Mouse (Mus musculus) G1E (cell line): ENCODE data around the gene Kdelr1. TPM values are rescaled to one million over a fixed set of nuclear protein-coding genes. Genes with fewer than 3 reads are reported as not detected.

Experiments used
- ATAC-seq: 2 replicates; pipeline ENCODE4 v1.8.0; 2016; ENCODE audit warnings: mild to moderate bottlenecking; ENCODE audit not compliant: insufficient number of reproducible peaks, poor library complexity, low FRiP score, severe bottlenecking; ENCODE audit errors: extremely low read depth
- DNase-seq: peaks from one replicate; pipeline ENCODE4 v3.0.0; 2012; ENCODE audit warnings: low spot score
- H3K27me3 ChIP-seq: 2 replicates; pipeline ENCODE4 v1.6.1; 2012; ENCODE audit warnings: mild to moderate bottlenecking, low read length, inconsistent platforms; ENCODE audit not compliant: insufficient read depth
- H3K36me3 ChIP-seq: replicated peaks from 2 replicates; pipeline ENCODE3; 2012; ENCODE audit warnings: mild to moderate bottlenecking, inconsistent platforms
- H3K4me1 ChIP-seq: 2 replicates; pipeline ENCODE4 v1.6.1; 2012; ENCODE audit warnings: low read depth, low read length, inconsistent platforms, mixed read lengths; ENCODE audit not compliant: insufficient read depth
- H3K4me3 ChIP-seq: 2 replicates; pipeline ENCODE4 v1.5.1; 2012; ENCODE audit warnings: low read depth, mild to moderate bottlenecking, inconsistent platforms, low read length, moderate library complexity, mixed read lengths
- H3K9me3 ChIP-seq: replicated peaks from 2 replicates; pipeline ENCODE4 v1.6.1; 2012; ENCODE audit warnings: inconsistent platforms
- CTCF ChIP-seq: IDR thresholded peaks from 2 replicates; pipeline ENCODE4 v1.5.1; 2012; ENCODE audit warnings: low read depth, low read length, inconsistent platforms, mixed read lengths
- GATA1 ChIP-seq: IDR thresholded peaks from 2 replicates; pipeline ENCODE4 v1.6.1; 2012; ENCODE audit warnings: borderline replicate concordance, low read length, inconsistent platforms, mixed read lengths
- GATA2 ChIP-seq: IDR thresholded peaks from 2 replicates; pipeline ENCODE4 v1.6.1; 2012; ENCODE audit warnings: low read depth, low read length, inconsistent platforms, borderline replicate concordance
- POLR2AphosphoS5 ChIP-seq: IDR thresholded peaks from 2 replicates; pipeline ENCODE4 v1.6.1; 2012; ENCODE audit warnings: low read depth, low read length, inconsistent platforms; ENCODE audit not compliant: insufficient replicate concordance
- TAL1 ChIP-seq: conservative IDR thresholded peaks from 2 replicates; pipeline ENCODE4 v1.6.1; 2012; ENCODE audit warnings: low read depth, low read length, inconsistent platforms, mixed read lengths
- polyA plus RNA-seq: library from polyadenylated mRNA; stranded (reverse); fragments of >175 nt; gene quantifications from 2 replicates; pipeline ENCODE4 v1.2.3, GENCODE M21; 2012
- total RNA-seq, 2 experiments: library from RNA; stranded (forward) in 1 of 2; stranded (reverse) in 1 of 2; fragments of 200-1000 nt in 1 of 2; fragments of >200 nt in 1 of 2; fragmentation: Nextera tagmentation in 1 of 2; gene quantifications; 2 replicates each; pipeline ENCODE4 v1.2.3; 2014 to 2017

The Kdelr1 gene
- total and polyA plus RNA-seq, 3 experiments, result 55.2 to 209 (median 135) TPM

- H3K36me3 ChIP-seq, result no peaks in the 10 kb centered on the region
- peaks cover 45% of the 10 kb centered on the region for H3K27me3 ChIP-seq
- no peaks in the 10 kb centered on the region for H3K4me1 ChIP-seq
- H3K9me3 ChIP-seq, result no peaks in the 10 kb centered on the region
- TF ChIP-seq GATA2 (no peak), POLR2AphosphoS5 (no peak), TAL1 (no peak), CTCF (no peak), GATA1 (no peak)
- DNase-seq (no peak), ATAC-seq (no peak)
- H3K4me3 ChIP-seq, result no peak overlapping the region
Observed at GRCm38 (mm10) chr7:45856950-45857901, 15.3 kb upstream of the Kdelr1 start.

DNA sequence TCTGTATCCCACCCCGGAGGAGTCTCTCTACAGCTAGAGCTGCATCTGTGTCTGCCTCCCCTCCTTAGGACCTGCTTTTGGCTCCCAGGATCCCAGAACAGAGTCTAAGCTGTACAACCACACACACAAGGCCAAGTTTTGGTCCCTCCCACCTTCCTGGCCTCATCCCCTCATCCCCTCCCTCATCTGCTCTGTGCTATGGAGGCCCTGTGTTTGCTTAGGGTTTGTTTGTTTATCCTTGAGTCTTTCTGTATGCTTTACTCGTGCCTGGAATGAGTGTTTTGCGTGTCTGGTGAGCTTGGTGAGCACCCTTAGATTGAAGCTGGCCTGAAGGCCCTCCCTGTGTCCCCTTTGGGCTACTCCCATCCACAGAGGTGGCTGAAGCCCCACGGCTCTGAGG lies 13.6 kb upstream of the Kdelr1 start:
- no peak overlapping the region for H3K4me3 ChIP-seq
- peaks cover 43% of the 10 kb centered on the region for H3K27me3 ChIP-seq
- DNase-seq (no peak), ATAC-seq (no peak)
- H3K4me1 ChIP-seq, result no peaks in the 10 kb centered on the region
- no peaks in the 10 kb centered on the region for H3K9me3 ChIP-seq
- no peaks in the 10 kb centered on the region for H3K36me3 ChIP-seq
- TF ChIP-seq CTCF (no peak), TAL1 (no peak), GATA1 (no peak), POLR2AphosphoS5 (no peak), GATA2 (no peak)

DNA sequence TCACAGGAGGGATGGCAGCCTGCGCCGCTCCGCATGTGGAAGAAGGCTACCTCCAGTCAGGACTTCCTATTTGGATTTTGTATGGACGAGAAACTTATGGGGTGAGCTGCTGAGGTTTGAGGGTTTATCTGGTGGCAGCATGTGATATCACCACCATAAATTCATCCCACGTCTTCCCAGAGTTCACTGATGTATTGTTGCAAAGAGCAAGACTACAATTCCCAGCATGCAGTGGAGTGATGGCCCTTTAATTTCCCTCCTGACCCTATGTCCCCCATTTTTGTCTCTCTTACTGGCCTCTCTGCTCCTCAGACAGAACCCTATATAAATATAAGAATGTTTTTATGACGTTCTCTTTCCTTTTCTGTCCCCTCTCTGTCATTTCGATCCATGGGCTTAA lies 9.8 kb upstream of the Kdelr1 start:
- ATAC-seq, result no peak
- TF ChIP-seq GATA2 (no peak), GATA1 (no peak), CTCF (no peak), POLR2AphosphoS5 (no peak), TAL1 (no peak)
- H3K27me3 ChIP-seq, result peaks cover 43% of the 10 kb centered on the region
- no peaks in the 10 kb centered on the region for H3K36me3 ChIP-seq
- H3K4me3 ChIP-seq, result no peak overlapping the region
- H3K9me3 ChIP-seq, result peaks cover 5% of the 10 kb centered on the region
- no peak for DNase-seq
- H3K4me1 ChIP-seq, result peaks cover 7% of the 10 kb centered on the region; the same call in 1 of the 2 replicates

DNA sequence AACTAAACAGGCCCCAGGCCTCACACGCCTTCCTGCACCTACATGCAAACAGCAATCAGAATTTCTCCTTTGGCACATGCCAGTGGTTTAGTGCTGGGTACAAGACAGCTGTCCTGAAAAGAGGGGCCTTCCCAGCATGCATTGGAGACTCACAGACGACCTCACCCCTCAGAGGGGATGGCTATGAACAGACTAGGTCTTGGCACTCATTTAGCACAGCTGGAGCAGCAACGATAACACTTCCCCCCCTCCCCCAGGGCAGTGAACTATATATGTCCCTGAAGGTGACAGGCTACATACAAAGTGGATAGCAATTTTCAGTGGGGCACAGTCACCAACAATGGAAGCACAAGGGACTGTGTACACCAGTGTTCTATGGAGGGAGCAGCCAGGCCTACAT lies 8.1 kb upstream of the Kdelr1 start:
- H3K27me3 ChIP-seq, result peaks cover 51% of the 10 kb centered on the region

DNA sequence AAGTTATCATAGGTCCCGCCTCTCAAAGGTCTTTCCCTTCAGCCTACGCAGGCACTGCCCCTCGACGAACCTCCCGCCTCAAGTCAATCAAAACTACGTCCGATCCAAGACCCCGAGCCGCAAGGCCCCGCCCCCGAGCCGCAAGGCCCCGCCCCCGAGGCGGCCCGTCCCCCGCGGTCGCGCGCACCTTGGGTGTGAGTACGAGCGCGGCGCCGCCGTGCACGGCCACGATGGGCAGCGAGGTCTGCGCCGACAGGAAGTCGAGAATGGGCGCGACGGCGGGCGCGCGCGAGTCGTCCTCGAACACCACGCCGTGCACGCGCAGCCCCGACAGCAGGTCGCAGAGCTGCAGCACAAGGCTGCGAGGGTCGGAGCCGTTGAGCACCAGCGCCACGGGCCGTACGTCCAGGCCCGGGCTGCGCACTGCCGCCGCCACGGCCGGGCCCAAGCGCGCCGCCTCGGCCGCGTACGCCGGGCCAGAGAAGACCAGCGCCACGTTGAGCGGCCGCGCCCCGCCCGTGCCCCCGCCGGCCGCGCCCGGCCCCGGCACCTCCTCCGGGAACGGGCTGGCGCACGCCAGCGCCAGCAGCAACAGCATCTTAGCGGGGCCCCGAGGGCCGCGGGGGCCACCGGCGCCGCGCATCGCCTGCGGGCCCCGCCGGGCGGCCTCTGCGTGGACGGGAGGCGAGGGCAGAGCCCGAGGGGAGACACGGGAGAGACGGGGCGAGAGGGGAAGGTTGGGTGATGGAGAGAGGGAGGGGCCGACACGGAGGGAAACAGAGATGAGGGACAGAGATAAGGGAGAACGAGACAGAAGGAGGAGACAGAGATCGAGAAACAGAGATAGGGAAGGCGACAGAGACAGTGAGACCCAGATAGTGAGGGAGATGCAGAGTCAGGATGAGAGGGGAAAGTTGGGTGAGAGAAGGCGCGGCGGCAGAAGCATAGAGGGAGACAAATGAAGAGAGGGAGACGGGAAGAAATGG lies 6.4 kb upstream of the Kdelr1 start:
- H3K4me3 ChIP-seq, result peak overlapping the region; percentile 64
- no peak for ATAC-seq
- TF ChIP-seq TAL1 (no peak), GATA2 (no peak), GATA1 (no peak), CTCF (no peak), POLR2AphosphoS5 (no peak)
- H3K36me3 ChIP-seq, result no peaks in the 10 kb centered on the region
- DNase-seq, result no peak
- H3K9me3 ChIP-seq, result peaks cover 5% of the 10 kb centered on the region
- H3K4me1 ChIP-seq, result peaks cover 13% of the 10 kb centered on the region; the same call in 1 of the 2 replicates
- peaks cover 61% of the 10 kb centered on the region for H3K27me3 ChIP-seq

More for the DNA sequence above, 8.1 kb upstream of the Kdelr1 start:
- no peak overlapping the region for H3K4me3 ChIP-seq
- H3K4me1 ChIP-seq, result peaks cover 7% of the 10 kb centered on the region; the same call in 1 of the 2 replicates
- ATAC-seq (no peak), DNase-seq (no peak)
- TF ChIP-seq POLR2AphosphoS5, result no peak
- TF ChIP-seq TAL1, result no peak
- no peak for TF ChIP-seq GATA2
- no peak for TF ChIP-seq CTCF
- no peak for TF ChIP-seq GATA1
- no peaks in the 10 kb centered on the region for H3K36me3 ChIP-seq
- peaks cover 5% of the 10 kb centered on the region for H3K9me3 ChIP-seq
